Mouse (Mus musculus): Measurements from ENCODE around the gene Gsg1. TPM values are rescaled to one million over a fixed set of nuclear protein-coding genes. Genes with fewer than 3 reads are reported as not detected.

The Gsg1 gene
- polyA plus RNA-seq, 1 experiment from 2014 or later: 0.26 TPM

- H3K9ac ChIP-seq (replicated peaks): peak overlapping the region; percentile 85; the same call in 1 of the 2 replicates
- ATAC-seq (no peak), DNase-seq (no peak)
- H3K4me3 ChIP-seq (ENCODE audit: low read depth, low read length): peak overlapping the region; percentile 90
- no peaks in the 10 kb centered on the region for H3K27me3 ChIP-seq (ENCODE audit: insufficient read depth, low read length)
- H3K9me3 ChIP-seq (ENCODE audit: low read length): no peaks in the 10 kb centered on the region
- peak overlapping the region; percentile 82 for H3K4me2 ChIP-seq (ENCODE audit: low read depth, low read length)
- peaks cover 28% of the 10 kb centered on the region for H3K4me1 ChIP-seq (ENCODE audit: insufficient read depth)
- no peak for TF ChIP-seq EP300 (IDR thresholded peaks at IDR 0.05; ENCODE audit: low read depth)
- no peak for TF ChIP-seq CTCF (IDR thresholded peaks at IDR 0.05; ENCODE audit: low read depth)
- H3K27ac ChIP-seq (ENCODE audit: low read depth): peak overlapping the region; percentile 95; the same call in 1 of the 2 replicates
- 60% methylated on average over 16 of the region's 16 CpGs for WGBS (ENCODE audit: insufficient replicate concordance)
- H3K36me3 ChIP-seq (replicated peaks; ENCODE audit: insufficient read depth, low read length): no peaks in the 10 kb centered on the region
Observed at GRCm38 (mm10) chr6:135200122-135200957, 53.8 kb downstream of the Gsg1 start.

- H3K4me2 ChIP-seq (ENCODE audit: low read depth, low read length): peak overlapping the region; percentile 82
- H3K36me3 ChIP-seq (replicated peaks; ENCODE audit: insufficient read depth, low read length): no peaks in the 10 kb centered on the region
- H3K9me3 ChIP-seq (ENCODE audit: low read length): no peaks in the 10 kb centered on the region
- peak overlapping the region; percentile 85 for H3K9ac ChIP-seq (replicated peaks)
- H3K4me3 ChIP-seq (ENCODE audit: low read depth, low read length): peak overlapping the region; percentile 90
- DNase-seq (no peak), ATAC-seq (no peak)
- H3K4me1 ChIP-seq (ENCODE audit: insufficient read depth): peaks cover 35% of the 10 kb centered on the region
- H3K27ac ChIP-seq (ENCODE audit: low read depth): peak overlapping the region; percentile 95
- H3K27me3 ChIP-seq (ENCODE audit: insufficient read depth, low read length): no peaks in the 10 kb centered on the region
- 37% methylated on average over 6 of the region's 6 CpGs for WGBS (ENCODE audit: insufficient replicate concordance)
- TF ChIP-seq EP300 (IDR thresholded peaks at IDR 0.05; ENCODE audit: low read depth): no peak
- no peak for TF ChIP-seq CTCF (IDR thresholded peaks at IDR 0.05; ENCODE audit: low read depth)
Observed at GRCm38 (mm10) chr6:135198726-135199125, 55.4 kb downstream of the Gsg1 start.

- Histone ChIP-seq H3K9ac (replicated peaks) (peak within 1 kb of the TSS; percentile 85), H3K9me3 (ENCODE audit: low read length) (no peaks in the 10 kb centered on the region), H3K27ac (ENCODE audit: low read depth) (peak within 1 kb of the TSS; percentile 95), H3K27me3 (ENCODE audit: insufficient read depth, low read length) (no peaks in the 10 kb centered on the region), H3K36me3 (replicated peaks; ENCODE audit: insufficient read depth, low read length) (no peaks in the 10 kb centered on the region), H3K4me3 (ENCODE audit: low read depth, low read length) (peak within 1 kb of the TSS; percentile 90), H3K4me2 (ENCODE audit: low read depth, low read length) (peak within 1 kb of the TSS; percentile 82), H3K4me1 (ENCODE audit: insufficient read depth) (peaks cover 40% of the 10 kb centered on the region)
- DNase-seq: peak; percentile 91
- WGBS (ENCODE audit: insufficient replicate concordance): under 1% methylated on average over 51 of the region's 52 CpGs
- TF ChIP-seq CTCF (IDR thresholded peaks at IDR 0.05; ENCODE audit: low read depth) (no peak; the same call in 1 of the 2 replicates), EP300 (IDR thresholded peaks at IDR 0.05; ENCODE audit: low read depth) (no peak)
- ATAC-seq: peak; percentile 82
Observed at GRCm38 (mm10) chr6:135197921-135198532, 56.1 kb downstream of the Gsg1 start, which contains the start of the genes Fam234b and Hebp1. Gene Fam234b (plus strand): TSS chr6:135197977. Gene Hebp1 (minus strand): TSS chr6:135198022.

- Histone ChIP-seq H3K27me3 (ENCODE audit: insufficient read depth, low read length) (no peaks in the 10 kb centered on the region), H3K27ac (ENCODE audit: low read depth) (peak overlapping the region; percentile 95), H3K4me2 (ENCODE audit: low read depth, low read length) (peak overlapping the region; percentile 82), H3K9me3 (ENCODE audit: low read length) (no peaks in the 10 kb centered on the region), H3K4me3 (ENCODE audit: low read depth, low read length) (peak overlapping the region; percentile 90), H3K4me1 (ENCODE audit: insufficient read depth) (peaks cover 40% of the 10 kb centered on the region), H3K36me3 (replicated peaks; ENCODE audit: insufficient read depth, low read length) (no peaks in the 10 kb centered on the region), H3K9ac (replicated peaks) (peak overlapping the region; percentile 85)
- no peak for TF ChIP-seq EP300 (IDR thresholded peaks at IDR 0.05; ENCODE audit: low read depth)
- no peak for TF ChIP-seq CTCF (IDR thresholded peaks at IDR 0.05; ENCODE audit: low read depth)
- WGBS (ENCODE audit: insufficient replicate concordance): 5% methylated on average over 7 of the region's 7 CpGs
- ATAC-seq (peak; percentile 4), DNase-seq (no peak)
Observed at GRCm38 (mm10) chr6:135197446-135197845, 56.7 kb downstream of the Gsg1 start.

GRCm38 (mm10) chr6:135196707-135197106, 57.4 kb downstream of the Gsg1 start:
- TF ChIP-seq EP300 (IDR thresholded peaks at IDR 0.05; ENCODE audit: low read depth) (peak; percentile 97), CTCF (IDR thresholded peaks at IDR 0.05; ENCODE audit: low read depth) (no peak)
- peak overlapping the region; percentile 85 for H3K9ac ChIP-seq (replicated peaks)
- peak; percentile 41 for DNase-seq
- peak; percentile 66 for ATAC-seq
- H3K4me3 ChIP-seq (ENCODE audit: low read depth, low read length): peak overlapping the region; percentile 90
- peak overlapping the region; percentile 82 for H3K4me2 ChIP-seq (ENCODE audit: low read depth, low read length)
- no peaks in the 10 kb centered on the region for H3K27me3 ChIP-seq (ENCODE audit: insufficient read depth, low read length)
- H3K36me3 ChIP-seq (replicated peaks; ENCODE audit: insufficient read depth, low read length): no peaks in the 10 kb centered on the region
- H3K9me3 ChIP-seq (ENCODE audit: low read length): no peaks in the 10 kb centered on the region
- peak overlapping the region; percentile 95 for H3K27ac ChIP-seq (ENCODE audit: low read depth)
- 40% methylated on average over 8 of the region's 8 CpGs for whole genome bisulfite sequencing (ENCODE audit: insufficient replicate concordance)
- peaks cover 39% of the 10 kb centered on the region for H3K4me1 ChIP-seq (ENCODE audit: insufficient read depth)

- Histone ChIP-seq H3K27me3 (ENCODE audit: insufficient read depth, low read length) (no peaks in the 10 kb centered on the region), H3K4me3 (ENCODE audit: low read depth, low read length) (no peak overlapping the region), H3K27ac (ENCODE audit: low read depth) (peak overlapping the region; percentile 58; the same call in 1 of the 2 replicates), H3K36me3 (replicated peaks; ENCODE audit: insufficient read depth, low read length) (no peaks in the 10 kb centered on the region), H3K4me1 (ENCODE audit: insufficient read depth) (peaks cover 28% of the 10 kb centered on the region), H3K4me2 (ENCODE audit: low read depth, low read length) (peak overlapping the region; percentile 82), H3K9me3 (ENCODE audit: low read length) (no peaks in the 10 kb centered on the region), H3K9ac (replicated peaks) (no peak overlapping the region)
- no peak for TF ChIP-seq EP300 (IDR thresholded peaks at IDR 0.05; ENCODE audit: low read depth)
- TF ChIP-seq CTCF (IDR thresholded peaks at IDR 0.05; ENCODE audit: low read depth): no peak
- DNase-seq: no peak
- WGBS (ENCODE audit: insufficient replicate concordance): 65% methylated on average over 4 of the region's 4 CpGs
- ATAC-seq: no peak
Observed at GRCm38 (mm10) chr6:135194907-135195306, 59.2 kb downstream of the Gsg1 start.

All from liver, postnatal 0 days (tissue).